Mouse (Mus musculus) midbrain, embryonic 16.5 days (tissue): ENCODE measurements around the gene Creg2. TPM values are rescaled to one million over a fixed set of nuclear protein-coding genes. Genes with fewer than 3 reads are reported as not detected.

Source experiments
- ATAC-seq: fragments of 200-750 bp; cut with Nextera tagmentation; 2 replicates; pipeline ENCODE4 v1.8.0; 2017; ENCODE audit warnings: moderate TSS enrichment
- H3K27ac ChIP-seq: fragments of 300-500 bp; sonication (generic); 2 replicates; pipeline ENCODE4 v1.5.1; 2014; ENCODE audit warnings: mild to moderate bottlenecking, low read length, mixed read lengths
- H3K27me3 ChIP-seq: fragments of 300-500 bp; sonication (generic); 2 replicates; pipeline ENCODE4 v1.6.1; 2014; ENCODE audit warnings: low read depth, low read length, mixed read lengths; ENCODE audit not compliant: control insufficient read depth, insufficient read depth
- H3K36me3 ChIP-seq: fragments of 300-500 bp; sonication (generic); 2 replicates; pipeline ENCODE4 v1.6.1; 2014; ENCODE audit warnings: mild to moderate bottlenecking, low read length, moderate library complexity, mixed read lengths; ENCODE audit not compliant: control insufficient read depth, insufficient read depth
- H3K4me1 ChIP-seq: fragments of 300-500 bp; sonication (generic); 2 replicates; pipeline ENCODE4 v1.6.1; 2014; ENCODE audit warnings: mild to moderate bottlenecking, low read length, mixed read lengths; ENCODE audit not compliant: control insufficient read depth, insufficient read depth
- H3K4me2 ChIP-seq: fragments of 300-500 bp; sonication (generic); 2 replicates; pipeline ENCODE4 v1.6.1; 2014; ENCODE audit warnings: mild to moderate bottlenecking, low read length, mixed read lengths
- H3K4me3 ChIP-seq: fragments of 300-500 bp; sonication (generic); 2 replicates; pipeline ENCODE4 v1.5.1; 2014; ENCODE audit warnings: low read depth, mild to moderate bottlenecking, low read length, moderate library complexity, mixed read lengths
- H3K9ac ChIP-seq: fragments of 300-500 bp; sonication (generic); 2 replicates; pipeline ENCODE4 v1.6.1; 2014; ENCODE audit warnings: low read depth, low read length, mixed read lengths
- H3K9me3 ChIP-seq: fragments of 300-500 bp; sonication (generic); replicated peaks from 2 replicates; pipeline ENCODE4 v1.6.1; 2014; ENCODE audit warnings: mild to moderate bottlenecking, low read length, mixed read lengths; ENCODE audit not compliant: control insufficient read depth, poor library complexity, severe bottlenecking
- WGBS: fragments of 180-500 bp; shearing (Covaris S2); extraction: QIAGEN DNeasy Blood & Tissue Kit; methylation state at CpG from one replicate; pipeline ENCODE4 v1.1.7; 2014; 5-methylcytosine and 5-hydroxymethylcytosine counted together
- polyA plus RNA-seq: library from polyadenylated mRNA; unstranded; fragments of >200 nt; fragmentation: Nextera tagmentation; extraction: Ambion mirVana; gene quantifications from 2 replicates; pipeline ENCODE4 v1.2.1, GENCODE M21; 2015

The Creg2 gene
- polyA plus RNA-seq, 1 experiment from 2014 or later, result 9.2 TPM

- H3K4me3 ChIP-seq, result peak within 1 kb of the TSS; percentile 91
- peak within 1 kb of the TSS; percentile 98 for H3K27ac ChIP-seq
- H3K4me1 ChIP-seq, result peaks cover 18% of the 10 kb centered on the region
- peak within 1 kb of the TSS; percentile 72 for H3K4me2 ChIP-seq
- 0% methylated on average over 35 of the region's 49 CpGs for WGBS
- H3K9ac ChIP-seq, result peak within 1 kb of the TSS; percentile 93
- ATAC-seq, result peak; percentile 95
- no peaks in the 10 kb centered on the region for H3K9me3 ChIP-seq
- H3K36me3 ChIP-seq, result no peaks in the 10 kb centered on the region
- no peaks in the 10 kb centered on the region for H3K27me3 ChIP-seq
Observed at GRCm38 (mm10) chr1:39577253-39577705, 74.0 kb downstream of the Creg2 start, which contains the start of gene Rnf149. Gene Rnf149, minus strand, starts transcription at chr1:39577405.

GRCm38 (mm10) chr1:39576431-39577243 lies 74.6 kb downstream of the Creg2 start:
- H3K4me3 ChIP-seq, result peak overlapping the region; percentile 91
- peaks cover 18% of the 10 kb centered on the region for H3K4me1 ChIP-seq
- no peaks in the 10 kb centered on the region for H3K36me3 ChIP-seq
- H3K27me3 ChIP-seq, result no peaks in the 10 kb centered on the region
- ATAC-seq, result peak; percentile 90
- WGBS, result under 1% methylated on average over 66 of the region's 88 CpGs
- H3K27ac ChIP-seq, result peak overlapping the region; percentile 98
- H3K9me3 ChIP-seq, result no peaks in the 10 kb centered on the region
- H3K4me2 ChIP-seq, result peak overlapping the region; percentile 72
- H3K9ac ChIP-seq, result peak overlapping the region; percentile 93

- Histone ChIP-seq H3K36me3 (no peaks in the 10 kb centered on the region), H3K4me3 (peak overlapping the region; percentile 91), H3K27ac (peak overlapping the region; percentile 98; the same call in 1 of the 2 replicates), H3K4me1 (peaks cover 18% of the 10 kb centered on the region), H3K9ac (peak overlapping the region; percentile 93), H3K4me2 (peak overlapping the region; percentile 72), H3K9me3 (no peaks in the 10 kb centered on the region), H3K27me3 (no peaks in the 10 kb centered on the region)
- ATAC-seq, result no peak
- 18% methylated on average over 8 of the region's 8 CpGs for WGBS
Observed at GRCm38 (mm10) chr1:39575778-39576375, 75.4 kb downstream of the Creg2 start.

- Histone ChIP-seq H3K27me3 (no peaks in the 10 kb centered on the region), H3K4me3 (no peak overlapping the region), H3K4me1 (peaks cover 18% of the 10 kb centered on the region), H3K4me2 (no peak overlapping the region), H3K36me3 (no peaks in the 10 kb centered on the region), H3K9ac (no peak overlapping the region), H3K27ac (no peak overlapping the region), H3K9me3 (no peaks in the 10 kb centered on the region)
- WGBS, result 92% methylated on average over 7 of the region's 7 CpGs
- no peak for ATAC-seq
Observed at GRCm38 (mm10) chr1:39573890-39574289, 77.4 kb downstream of the Creg2 start.

- H3K4me2 ChIP-seq, result no peak overlapping the region
- no peaks in the 10 kb centered on the region for H3K9me3 ChIP-seq
- ATAC-seq, result no peak
- H3K27me3 ChIP-seq, result no peaks in the 10 kb centered on the region
- WGBS, result 67% methylated on average over 6 of the region's 6 CpGs
- H3K4me1 ChIP-seq, result peaks cover 18% of the 10 kb centered on the region
- H3K9ac ChIP-seq, result no peak overlapping the region
- H3K27ac ChIP-seq, result no peak overlapping the region
- H3K36me3 ChIP-seq, result no peaks in the 10 kb centered on the region
- no peak overlapping the region for H3K4me3 ChIP-seq
Observed at GRCm38 (mm10) chr1:39571653-39572052, 79.6 kb downstream of the Creg2 start.

Other genes starting within 250 kb of the Creg2 start
- gene Tbc1d8, start 172.7 kb downstream of the Creg2 start, polyA plus RNA-seq, result 11.7 and 12.6 TPM in 2 replicates
- gene Cnot11, start 116.5 kb downstream of the Creg2 start, polyA plus RNA-seq, result 10.5 and 10.6 TPM in 2 replicates
- 18.2 and 21.8 TPM in 2 replicates for gene Rnf149, start 74.1 kb downstream of the Creg2 start, polyA plus RNA-seq
- 0.15 and 0.40 TPM in 2 replicates for gene Rfx8, start 69.5 kb upstream of the Creg2 start, polyA plus RNA-seq
- gene Gm3646, start 153.9 kb upstream of the Creg2 start, polyA plus RNA-seq, result not detected in 2 replicates
- 31.4 and 38.4 TPM in 2 replicates for gene Map4k4, start 249.4 kb upstream of the Creg2 start, polyA plus RNA-seq